In the genomic region with DNA sequence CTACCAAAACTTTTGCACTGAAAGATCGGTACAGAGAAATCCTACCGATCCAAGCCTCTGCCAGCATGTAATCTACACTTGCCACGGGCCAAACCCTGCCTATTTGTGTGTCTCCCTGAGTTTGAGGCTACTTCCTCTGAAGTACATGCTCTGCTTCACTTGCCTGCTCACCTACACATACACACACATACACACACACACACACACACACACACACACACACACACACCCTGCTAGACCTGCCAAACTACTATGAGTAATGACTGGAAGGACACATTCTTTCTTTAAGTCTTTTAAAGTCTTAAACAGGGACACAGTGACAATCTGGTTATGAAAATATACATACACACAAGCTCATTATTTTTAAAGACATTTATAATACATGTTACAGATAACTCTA, we compare ENCODE assay signal across 27 mouse cellular contexts. TPM values are rescaled to one million over a fixed set of nuclear protein-coding genes. Genes with fewer than 3 reads are reported as not detected.
DNase-seq lines count a peak whose midpoint lies in the region; ATAC-seq lines count a peak whose summit lies in the region.
"Had no signal": no experiment of that assay in that cellular context is flagged by ENCODE, and none has a peak within 500 bp of the region (broad histone marks: within the 10 kb centered on the region; RNA-seq: fewer than 3 reads in every experiment).

No protein-coding gene starts in this region.

- no peaks in the 10 kb centered on the region for H3K9me3 ChIP-seq in kidney, embryonic 14.5 days (ENCODE audit: control insufficient read depth, low read length)
- H3K9me3 ChIP-seq: forebrain, embryonic 10.5 days; forebrain, embryonic 13.5 days; heart, embryonic 12.5 days; heart, embryonic 15.5 days had no signal

- no peaks in the 10 kb centered on the region for H3K4me1 ChIP-seq in kidney, embryonic 14.5 days (ENCODE audit: control insufficient read depth, insufficient read depth, low read length)
- H3K4me1 ChIP-seq: forebrain, embryonic 10.5 days; forebrain, embryonic 13.5 days; heart, embryonic 12.5 days; heart, embryonic 15.5 days had no signal

- no peak for ATAC-seq in kidney, embryonic 14.5 days (ENCODE audit: low FRiP score, low TSS enrichment)
- ATAC-seq: forebrain, embryonic 13.5 days; forebrain, embryonic 16.5 days; Patski had no signal

- no peak overlapping the region for H3K9ac ChIP-seq in kidney, embryonic 14.5 days (ENCODE audit: low read depth, low read length)
- H3K9ac ChIP-seq: forebrain, embryonic 13.5 days; heart, embryonic 12.5 days; heart, embryonic 15.5 days; hindbrain, embryonic 14.5 days had no signal

- no peak overlapping the region for H3K4me3 ChIP-seq in kidney, embryonic 14.5 days (ENCODE audit: low read length)
- H3K4me3 ChIP-seq: forebrain, embryonic 10.5 days; forebrain, embryonic 13.5 days; gastrocnemius, adult 2 months; heart, embryonic 12.5 days; heart, embryonic 15.5 days had no signal

- DNase-seq in kidney, adult 9 months: peak; percentile 36
- DNase-seq in urinary bladder, postnatal 36 days (ENCODE audit: low spot score in 2 of 2): peak; percentile 18 to 31
- no peak for DNase-seq in urinary bladder, postnatal 10 days (ENCODE audit: low spot score)
- peak; percentile 30 for DNase-seq in kidney, postnatal 14 days
- no peak for DNase-seq in heart, adult 8-10 months (ENCODE audit: low spot score)
- DNase-seq in frontal cortex, adult 2 months (ENCODE audit: extremely low spot score in 1 of 2, low spot score in 1 of 2): no peak
- DNase-seq: adrenal gland, postnatal 10 days; adrenal gland, postnatal 36 days; B cell, adult 2 months; cerebellum, adult 18-20 months; cerebellum, adult 9-10 months; cerebellum, postnatal 14 days; gastrocnemius, adult 2 months; gastrocnemius, postnatal 14 days; heart, adult 11 months; heart, postnatal 10 days; heart, postnatal 4 days had no signal

- H3K27me3 ChIP-seq in kidney, embryonic 14.5 days (ENCODE audit: control insufficient read depth, insufficient read depth, low read length): no peaks in the 10 kb centered on the region
- H3K27me3 ChIP-seq: CH12.LX; forebrain, embryonic 13.5 days; heart, embryonic 12.5 days; heart, embryonic 15.5 days had no signal

- no peak overlapping the region for H3K4me2 ChIP-seq in kidney, embryonic 14.5 days (replicated peaks; ENCODE audit: low read depth, low read length)
- H3K4me2 ChIP-seq: forebrain, embryonic 13.5 days; heart, embryonic 12.5 days; heart, embryonic 15.5 days; hindbrain, embryonic 14.5 days had no signal

- no peak overlapping the region for H3K27ac ChIP-seq in kidney, embryonic 14.5 days (ENCODE audit: low read depth, low read length)
- H3K27ac ChIP-seq: forebrain, embryonic 10.5 days; forebrain, embryonic 13.5 days; gastrocnemius, adult 2 months; heart, embryonic 15.5 days; hindbrain, embryonic 14.5 days had no signal

- 81% methylated on average over 3 of the region's 3 CpGs for WGBS in kidney, embryonic 14.5 days

- H3K36me3 ChIP-seq in kidney, embryonic 14.5 days (ENCODE audit: control insufficient read depth, insufficient read depth, low read length): no peaks in the 10 kb centered on the region
- H3K36me3 ChIP-seq: forebrain, embryonic 10.5 days; G1E; heart, embryonic 12.5 days; heart, embryonic 15.5 days had no signal

RNA-seq across cellular contexts. Expression of a gene that starts 8.1 kb away (rescaled TPM):
- 23.9 and 36.7 TPM in 2 replicates for polyA plus RNA-seq in kidney, embryonic 14.5 days (2014; fragmentation: Nextera tagmentation; extraction: Ambion mirVana)
- total RNA-seq in heart, adult 8-10 months (2022): 1 to 10 TPM in 1 of 4 experiments, under 1 TPM in 3; 0.19 to 1.2 (median 0.36) TPM
- 0.72 and 0.82 TPM in 2 replicates for polyA plus RNA-seq in frontal cortex, adult 2 months (2012; rRNA removed)
- total RNA-seq: CH12.LX had no signal
- polyA plus RNA-seq: G1E had no signal

Comparison
In these comparisons a context has a peak if more than half of its experiments do, and no peak if none do; other contexts are left out.
1. DNase-seq: peak in kidney, adult 9 months (single experiment), urinary bladder, postnatal 36 days (2 of 2) and kidney, postnatal 14 days (single experiment); none in urinary bladder, postnatal 10 days (single experiment), heart, adult 8-10 months (single experiment) and frontal cortex, adult 2 months (0 of 2).
2. RNA of a gene that starts 8.1 kb away (polyA plus RNA-seq): 23.9 to 36.7 TPM in kidney, embryonic 14.5 days; 0.72 to 0.82 TPM in frontal cortex, adult 2 months; every median in the first group is over 10 times any median in the second.